Mouse (Mus musculus): ENCODE measurements at regions not wholly inside any gene's neighbourhood (a gene's known extent, or its start where the extent isn't known, plus 50 kb on each side); places are given as distances from the start of the nearest gene placed in this dataset.

- ATAC-seq (ENCODE audit: low TSS enrichment) = no peak
Measured at GRCm38 (mm10) chr17:47317651-47318050, 51.0 kb upstream of the Mrps10 start.

- ATAC-seq (ENCODE audit: low TSS enrichment) = no peak
Measured at GRCm38 (mm10) chr17:47313162-47313561, 55.5 kb upstream of the Mrps10 start.

GRCm38 (mm10) chr17:47311272-47311671, 57.4 kb upstream of the Mrps10 start:
- no peak for ATAC-seq (ENCODE audit: low TSS enrichment)

GRCm38 (mm10) chr17:47306027-47306761, 62.5 kb upstream of the Mrps10 start:
- no peak for ATAC-seq (ENCODE audit: low TSS enrichment)

- ATAC-seq (ENCODE audit: low TSS enrichment) = no peak
Measured at GRCm38 (mm10) chr17:47304463-47305199, 64.1 kb upstream of the Mrps10 start.

GRCm38 (mm10) chr17:47303600-47303999, 65.1 kb upstream of the Mrps10 start:
- no peak for ATAC-seq (ENCODE audit: low TSS enrichment)

GRCm38 (mm10) chr17:47298396-47298919, 70.2 kb upstream of the Mrps10 start:
- no peak for ATAC-seq (ENCODE audit: low TSS enrichment)

DNA sequence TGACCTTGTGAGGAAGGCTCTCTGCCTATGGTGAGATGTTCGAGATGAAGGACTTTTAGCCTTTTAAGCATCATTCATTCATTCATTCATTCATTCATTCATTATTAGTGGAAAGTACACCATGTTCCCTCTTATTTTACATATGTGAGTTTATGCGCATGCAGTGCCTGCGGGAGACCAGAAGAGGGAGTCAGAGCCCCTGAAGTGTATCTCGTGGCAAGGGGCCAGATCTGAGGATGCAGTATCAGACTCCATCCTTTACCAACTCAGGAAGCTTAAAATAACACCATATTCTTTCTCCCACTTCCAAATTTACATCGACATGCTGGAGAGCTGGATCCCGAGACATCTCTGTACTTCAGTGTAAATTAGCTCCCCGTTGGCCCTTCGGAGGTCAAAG, 70.7 kb upstream of the Mrps10 start:
- ATAC-seq (ENCODE audit: low TSS enrichment) = no peak

GRCm38 (mm10) chr17:47296709-47297450, 71.8 kb upstream of the Mrps10 start:
- ATAC-seq (ENCODE audit: low TSS enrichment) = no peak

DNA sequence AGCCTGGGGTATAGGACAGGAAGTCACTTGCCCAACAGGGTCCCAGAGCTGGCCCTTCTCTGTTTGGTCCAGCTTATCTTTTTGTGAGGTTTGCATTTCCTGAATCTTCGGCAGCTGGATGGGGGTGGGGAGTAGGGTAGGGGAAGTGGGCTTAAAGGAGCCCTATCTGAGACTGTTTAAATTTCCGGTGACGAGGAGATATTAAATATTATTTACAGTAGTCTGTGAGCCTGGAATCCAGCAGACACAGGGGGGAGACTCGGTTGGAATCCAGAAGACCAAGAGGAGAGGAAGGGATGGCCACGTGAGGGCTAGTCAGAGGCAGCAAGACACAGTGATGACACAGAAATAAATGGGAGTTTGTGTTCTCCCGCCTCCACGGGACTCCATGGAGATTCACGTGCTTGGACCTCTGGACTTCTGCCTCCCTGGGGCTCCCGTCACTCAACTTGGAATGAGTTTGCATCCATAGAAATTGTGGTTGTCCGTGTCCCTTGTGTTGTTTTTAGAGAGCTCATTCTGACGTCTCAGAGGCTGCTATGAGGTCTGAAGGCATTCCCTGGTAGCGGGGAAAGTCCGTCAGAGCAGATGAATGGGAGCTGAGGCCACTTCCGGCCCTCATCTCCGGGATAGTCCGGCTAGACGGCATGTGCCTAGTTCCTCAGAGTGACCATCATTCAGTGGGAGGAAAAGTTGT, 73.2 kb upstream of the Mrps10 start:
- ATAC-seq (ENCODE audit: low TSS enrichment) = no peak

DNA sequence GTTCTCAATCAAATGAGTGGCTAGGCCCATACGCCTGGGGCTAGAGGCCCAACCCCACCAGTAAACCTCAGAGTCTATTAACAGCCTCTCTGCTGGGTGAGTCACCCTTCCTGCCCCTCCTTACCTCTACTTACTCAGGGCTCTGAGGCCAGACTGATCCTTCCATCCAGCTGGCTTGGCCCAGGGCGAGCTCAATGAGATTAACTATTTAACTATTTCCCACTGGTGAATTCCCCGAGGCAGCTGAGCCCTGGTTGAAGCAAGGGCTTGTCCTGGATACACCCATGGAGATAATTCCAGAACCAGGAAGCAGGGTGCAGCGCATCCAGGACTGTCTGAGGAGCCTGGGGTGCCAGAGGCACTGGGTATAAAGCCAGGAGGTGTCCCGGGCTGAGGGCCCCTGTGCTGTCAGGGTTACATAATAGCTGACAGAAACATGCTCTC, 74.6 kb upstream of the Mrps10 start:
- ATAC-seq (ENCODE audit: low TSS enrichment) = 0 out of 2 replicates have a peak, but pooled peaks have one; percentile 14

DNA sequence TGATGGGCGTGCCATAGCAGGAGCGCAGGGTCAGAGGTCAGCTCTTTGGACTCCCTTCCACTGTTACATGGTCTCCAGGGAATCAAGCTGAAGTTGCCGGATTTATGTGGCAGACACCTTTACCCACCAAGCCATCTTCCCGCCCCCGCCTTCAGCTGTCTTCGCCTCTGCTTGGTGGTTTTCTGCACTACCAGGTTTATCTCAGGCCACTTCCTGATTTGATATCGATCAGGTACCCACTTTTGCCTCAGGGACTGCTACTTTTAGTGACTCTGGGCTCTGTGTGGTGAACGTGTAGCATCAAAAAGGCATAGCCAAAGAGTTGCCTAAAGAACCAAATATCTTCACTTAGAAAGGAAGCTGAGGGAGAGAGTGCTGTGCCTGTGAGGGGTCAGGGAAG, 75.5 kb upstream of the Mrps10 start:
- no peak for ATAC-seq (ENCODE audit: low TSS enrichment)

DNA sequence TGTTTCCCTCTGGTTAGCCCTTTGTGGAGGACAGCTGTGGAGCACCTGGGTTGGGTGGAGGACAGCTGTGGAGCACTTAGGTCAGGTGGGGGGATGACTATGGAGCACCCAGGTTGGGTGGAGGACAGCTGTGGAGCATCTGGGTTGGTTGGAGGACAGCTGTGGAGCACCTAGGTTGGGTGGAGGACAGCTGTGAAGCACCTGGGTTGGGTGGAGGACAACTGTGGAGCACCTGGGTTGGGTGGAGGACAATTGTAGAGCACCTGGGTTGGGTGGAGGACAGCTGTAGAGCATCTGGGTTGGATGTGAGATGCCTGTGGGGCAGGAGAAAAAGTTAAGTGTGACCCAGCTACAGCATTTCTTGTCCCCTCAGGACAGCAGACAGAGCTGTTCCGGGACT, 77.1 kb upstream of the Mrps10 start:
- no peak for ATAC-seq (ENCODE audit: low TSS enrichment)

- no peak for ATAC-seq (ENCODE audit: low TSS enrichment)
Measured at GRCm38 (mm10) chr17:47285616-47286015, 83.1 kb upstream of the Mrps10 start.

GRCm38 (mm10) chr17:47284236-47284635, 84.5 kb upstream of the Mrps10 start:
- ATAC-seq (ENCODE audit: low TSS enrichment) = no peak

DNA sequence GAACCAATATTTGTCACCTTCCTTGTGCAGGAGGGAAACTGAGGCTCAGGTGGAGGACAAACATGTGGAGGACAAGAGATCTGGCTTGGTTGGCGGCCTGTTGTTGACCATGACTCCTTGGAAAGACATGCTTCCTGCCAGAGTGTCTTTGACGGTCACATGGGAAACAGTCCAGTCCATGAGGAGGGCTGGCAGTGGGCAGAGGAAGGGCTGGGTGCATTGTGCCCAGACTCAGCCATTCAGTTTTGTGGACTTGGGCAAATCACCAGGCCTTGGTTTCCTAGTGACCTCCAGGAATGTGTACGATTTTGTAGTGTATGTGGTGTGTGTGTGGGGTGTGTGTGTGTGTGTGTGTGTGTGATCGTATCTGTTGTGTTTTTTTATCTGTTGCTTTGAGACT, 85.5 kb upstream of the Mrps10 start:
- ATAC-seq (ENCODE audit: low TSS enrichment) = no peak

GRCm38 (mm10) chr17:47282476-47282875, 86.2 kb upstream of the Mrps10 start:
- no peak for ATAC-seq (ENCODE audit: low TSS enrichment)

- ATAC-seq (ENCODE audit: low TSS enrichment) = no peak
Measured at GRCm38 (mm10) chr17:47277890-47278289, 90.8 kb upstream of the Mrps10 start.

DNA sequence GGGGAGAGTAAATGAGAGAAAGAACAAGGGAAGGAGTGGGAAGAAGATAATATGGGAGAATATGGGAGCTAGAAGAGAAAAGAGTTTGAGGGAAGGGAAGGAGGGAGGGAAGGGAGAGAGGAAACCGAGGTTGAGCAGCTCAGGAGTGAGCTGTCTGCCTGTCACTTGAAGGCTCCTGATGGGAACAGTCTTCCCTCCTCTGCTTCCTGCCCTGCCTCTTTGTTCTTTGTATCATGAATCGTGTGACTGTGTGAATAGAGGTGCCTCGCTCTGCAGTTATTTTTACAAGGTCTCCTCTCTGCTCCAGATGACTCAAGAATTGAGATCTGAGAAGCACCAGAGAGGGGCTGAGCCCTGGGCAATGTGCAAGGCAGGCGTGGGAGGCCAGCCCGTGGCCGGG, 92.0 kb upstream of the Mrps10 start:
- ATAC-seq (ENCODE audit: low TSS enrichment) = no peak

GRCm38 (mm10) chr17:47275796-47276311, 92.8 kb upstream of the Mrps10 start:
- no peak for ATAC-seq (ENCODE audit: low TSS enrichment)

DNA sequence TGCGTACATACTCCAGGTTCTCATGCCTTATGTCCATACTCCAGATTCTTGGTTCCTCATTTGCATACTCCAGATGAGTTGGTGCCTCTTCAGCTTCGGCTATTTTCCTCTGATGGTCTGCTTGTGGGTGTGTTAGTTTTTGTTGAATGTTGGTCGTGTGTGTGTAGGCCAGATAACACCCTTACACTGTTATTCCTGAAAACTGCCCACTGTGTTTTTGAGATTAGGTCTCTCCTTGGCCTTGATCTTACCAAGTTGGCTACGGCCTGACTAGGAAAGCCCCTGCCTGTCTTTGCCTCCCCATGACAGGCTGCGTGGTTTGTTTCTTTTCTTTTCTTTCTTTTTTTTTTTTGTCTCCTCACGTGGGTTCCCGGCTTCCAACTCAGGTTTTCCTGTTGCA, 95.4 kb upstream of the Mrps10 start:
- ATAC-seq (ENCODE audit: low TSS enrichment) = 0 out of 2 replicates have a peak, but pooled peaks have one; percentile 35

All from frontal cortex, adult (tissue).